Mouse (Mus musculus) retina, adult 2 months (tissue): Measurements from ENCODE around the gene Iqck.

Experiments used
- DNase-seq: peaks from one replicate; pipeline ENCODE4 v3.0.0-alpha.2; 2012; ENCODE audit warnings: low read depth, low spot score

Gene Iqck

GRCm38 (mm10) chr7:118948677-118949282, 93.2 kb downstream of the Iqck start:
- no peak for DNase-seq

GRCm38 (mm10) chr7:118949749-118950148, 94.2 kb downstream of the Iqck start:
- no peak for DNase-seq

GRCm38 (mm10) chr7:118953626-118954282, 98.2 kb downstream of the Iqck start:
- DNase-seq: no peak

- DNase-seq: no peak
These were observed 99.4 kb downstream of the Iqck start for GRCm38 (mm10) chr7:118954968-118955367.

- DNase-seq: no peak
These were observed 101.2 kb downstream of the Iqck start for GRCm38 (mm10) chr7:118956616-118957246.

GRCm38 (mm10) chr7:118959209-118959608, 103.7 kb downstream of the Iqck start:
- DNase-seq: no peak

GRCm38 (mm10) chr7:118964777-118965176, 109.2 kb downstream of the Iqck start:
- no peak for DNase-seq

- DNase-seq: no peak
These were observed 109.6 kb downstream of the Iqck start for GRCm38 (mm10) chr7:118965198-118965597.

GRCm38 (mm10) chr7:118968870-118969269, 113.3 kb downstream of the Iqck start:
- no peak for DNase-seq

GRCm38 (mm10) chr7:118971499-118971898, 115.9 kb downstream of the Iqck start:
- no peak for DNase-seq

GRCm38 (mm10) chr7:118972306-118972705, 116.8 kb downstream of the Iqck start:
- DNase-seq: no peak

- DNase-seq: no peak
These were observed 117.8 kb downstream of the Iqck start for GRCm38 (mm10) chr7:118973377-118973776.

GRCm38 (mm10) chr7:118975837-118976236, 120.3 kb downstream of the Iqck start:
- no peak for DNase-seq

GRCm38 (mm10) chr7:118976414-118977166, 121.0 kb downstream of the Iqck start:
- no peak for DNase-seq

- DNase-seq: no peak
These were observed 121.6 kb downstream of the Iqck start for GRCm38 (mm10) chr7:118977167-118977543.

GRCm38 (mm10) chr7:118979121-118979520, 123.6 kb downstream of the Iqck start:
- DNase-seq: no peak

- DNase-seq: no peak
These were observed 124.2 kb downstream of the Iqck start for GRCm38 (mm10) chr7:118979708-118980107.

GRCm38 (mm10) chr7:118981346-118981745, 125.8 kb downstream of the Iqck start:
- DNase-seq: no peak

- no peak for DNase-seq
These were observed 126.3 kb downstream of the Iqck start for GRCm38 (mm10) chr7:118981831-118982230.

GRCm38 (mm10) chr7:118982586-118982985, 127.0 kb downstream of the Iqck start:
- no peak for DNase-seq

- no peak for DNase-seq
These were observed 128.4 kb downstream of the Iqck start for GRCm38 (mm10) chr7:118983961-118984360.

- DNase-seq: no peak
These were observed 130.2 kb downstream of the Iqck start for GRCm38 (mm10) chr7:118985786-118986185.
